Mouse (Mus musculus) brain, embryonic 14.5 days (tissue): ENCODE measurements around the gene Fbxo5. TPM values are rescaled to one million over a fixed set of nuclear protein-coding genes. Genes with fewer than 3 reads are reported as not detected.

Experiments used
- DNase-seq: peaks from one replicate; pipeline ENCODE4 v3.0.0-alpha.2; 2011; ENCODE audit warnings: low read depth
- CTCF ChIP-seq: fragments of 200-500 bp; IDR thresholded peaks from 2 replicates; pipeline ENCODE4 v1.5.1; 2012; ENCODE audit warnings: inconsistent platforms, mild to moderate bottlenecking, moderate library complexity, borderline replicate concordance; ENCODE audit not compliant: insufficient read depth, insufficient read length; ENCODE audit errors: extremely low read depth
- POLR2A ChIP-seq: fragments of 200-500 bp; IDR thresholded peaks from 2 replicates; pipeline ENCODE4 v1.6.1; 2012; ENCODE audit warnings: mild to moderate bottlenecking, inconsistent platforms, borderline replicate concordance; ENCODE audit not compliant: poor library complexity, insufficient read depth, insufficient read length, severe bottlenecking; ENCODE audit errors: extremely low read depth
- polyA plus RNA-seq: library from polyadenylated mRNA; depleted of rRNA; stranded (reverse); fragments of >200 nt; gene quantifications from 2 replicates; pipeline ENCODE4 v1.2.3, GENCODE M21; 2012; rRNA removed

Gene Fbxo5
- polyA plus RNA-seq: 14.9 and 19.4 TPM in 2 replicates

DNA sequence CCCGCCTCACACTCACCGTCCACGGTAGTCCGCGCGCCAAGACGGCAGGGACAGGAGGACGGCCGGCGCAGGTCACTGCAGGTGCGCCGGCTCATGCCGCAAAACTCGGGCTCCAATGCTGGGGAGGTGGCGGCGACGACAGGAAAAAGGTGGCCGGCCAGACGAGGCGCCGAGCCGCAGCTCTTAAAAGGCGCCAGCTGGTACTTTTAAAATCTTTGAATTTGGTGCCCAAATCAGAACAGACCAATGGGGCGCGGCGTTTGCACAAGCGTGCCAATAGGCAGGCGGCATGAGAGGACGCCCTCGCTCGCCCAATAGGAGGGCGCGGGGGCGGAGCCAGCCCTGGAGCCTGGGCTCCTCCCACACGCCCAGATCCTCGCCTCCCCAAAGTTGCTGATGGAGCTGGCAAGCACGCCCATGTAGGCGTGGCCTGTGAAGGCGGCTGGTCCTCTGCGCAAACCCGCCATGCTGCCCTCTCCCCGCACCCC, at the start of gene Fbxo5:
Gene Fbxo5, minus strand, starts transcription at position 358 of the 488 bp plus-strand sequence.
- peak; percentile 100 for DNase-seq
- TF ChIP-seq POLR2A (no peak), CTCF (no peak)

DNA sequence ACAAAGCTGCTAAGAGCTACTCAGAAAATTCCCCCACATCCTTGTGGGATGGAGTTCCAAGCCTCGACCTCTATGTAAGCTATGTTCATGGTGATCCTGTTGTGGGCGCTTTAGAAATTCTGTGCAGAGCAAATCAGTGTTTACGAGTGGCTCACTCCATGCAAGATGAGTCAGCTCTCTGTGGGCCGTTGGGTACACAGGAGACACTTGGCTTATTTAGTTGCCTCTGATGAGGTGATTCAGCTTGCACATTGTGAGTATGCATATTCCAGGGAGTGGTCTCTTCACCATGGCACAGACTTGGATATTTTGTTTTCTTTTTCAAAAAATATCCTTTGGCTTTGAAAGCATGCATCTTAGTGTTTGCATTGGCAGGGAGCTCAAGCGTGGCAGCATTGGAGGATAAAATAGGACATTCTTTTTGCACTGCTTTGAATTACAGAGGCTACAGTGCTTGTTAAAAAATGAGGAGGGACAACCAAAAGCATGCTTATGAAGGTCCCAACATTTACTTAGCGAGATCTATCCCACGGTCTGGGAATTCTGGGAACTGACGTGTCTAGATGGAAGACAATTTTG, 48.0 kb upstream of the Fbxo5 start:
- no peak for DNase-seq
- TF ChIP-seq CTCF (no peak), POLR2A (no peak)

DNA sequence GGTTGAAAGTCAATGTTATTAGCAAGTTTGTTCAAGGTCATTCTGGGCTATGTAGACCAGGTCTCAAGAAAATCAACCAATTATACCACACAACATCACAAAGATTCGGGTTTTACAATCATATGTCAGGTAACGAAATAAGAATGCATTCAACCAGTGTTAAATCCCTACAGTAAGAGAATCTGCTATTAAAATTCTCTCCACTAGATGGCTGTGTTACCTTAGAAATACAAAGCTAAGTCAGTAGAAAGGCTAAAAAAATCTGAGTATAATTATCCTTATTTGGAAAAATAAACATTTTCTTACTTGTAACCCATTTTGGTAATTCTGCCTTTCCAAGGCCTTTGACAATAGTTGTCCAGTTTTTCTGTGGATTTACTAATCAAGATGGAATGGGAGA, 41.5 kb upstream of the Fbxo5 start:
- peak; percentile 70 for DNase-seq
- TF ChIP-seq POLR2A (no peak), CTCF (no peak)

DNA sequence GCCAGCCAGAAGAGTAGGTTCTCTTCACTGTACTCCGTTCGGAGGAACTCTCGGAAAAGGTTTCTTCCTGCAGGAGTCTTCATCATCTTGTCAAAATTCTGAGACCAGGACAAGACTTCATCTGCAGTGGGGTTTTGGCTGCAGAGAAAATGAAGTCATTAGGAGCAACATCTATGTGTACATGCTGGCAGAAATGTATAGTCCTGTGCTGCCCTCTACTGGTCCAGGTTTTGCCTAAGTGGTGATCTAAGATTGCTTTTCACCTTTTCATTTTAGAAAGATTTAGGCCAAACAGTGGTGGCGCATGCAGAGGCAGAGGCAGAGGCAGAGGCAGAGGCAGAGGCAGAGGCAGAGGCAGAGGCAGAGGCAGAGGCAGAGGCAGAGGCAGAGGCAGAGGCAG, 36.0 kb upstream of the Fbxo5 start:
- peak; percentile 83 for DNase-seq
- TF ChIP-seq POLR2A (no peak), CTCF (peak; percentile 50; the same call in 1 of the 2 replicates)

- DNase-seq: no peak
- TF ChIP-seq CTCF (no peak), POLR2A (no peak)
Observed at GRCm38 (mm10) chr10:5826336-5827025, 21.1 kb upstream of the Fbxo5 start.

GRCm38 (mm10) chr10:5824779-5825178, 19.4 kb upstream of the Fbxo5 start:
- peak; percentile 76 for DNase-seq
- no peak for TF ChIP-seq POLR2A
- peak; percentile 30; the same call in 1 of the 2 replicates for TF ChIP-seq CTCF

DNA sequence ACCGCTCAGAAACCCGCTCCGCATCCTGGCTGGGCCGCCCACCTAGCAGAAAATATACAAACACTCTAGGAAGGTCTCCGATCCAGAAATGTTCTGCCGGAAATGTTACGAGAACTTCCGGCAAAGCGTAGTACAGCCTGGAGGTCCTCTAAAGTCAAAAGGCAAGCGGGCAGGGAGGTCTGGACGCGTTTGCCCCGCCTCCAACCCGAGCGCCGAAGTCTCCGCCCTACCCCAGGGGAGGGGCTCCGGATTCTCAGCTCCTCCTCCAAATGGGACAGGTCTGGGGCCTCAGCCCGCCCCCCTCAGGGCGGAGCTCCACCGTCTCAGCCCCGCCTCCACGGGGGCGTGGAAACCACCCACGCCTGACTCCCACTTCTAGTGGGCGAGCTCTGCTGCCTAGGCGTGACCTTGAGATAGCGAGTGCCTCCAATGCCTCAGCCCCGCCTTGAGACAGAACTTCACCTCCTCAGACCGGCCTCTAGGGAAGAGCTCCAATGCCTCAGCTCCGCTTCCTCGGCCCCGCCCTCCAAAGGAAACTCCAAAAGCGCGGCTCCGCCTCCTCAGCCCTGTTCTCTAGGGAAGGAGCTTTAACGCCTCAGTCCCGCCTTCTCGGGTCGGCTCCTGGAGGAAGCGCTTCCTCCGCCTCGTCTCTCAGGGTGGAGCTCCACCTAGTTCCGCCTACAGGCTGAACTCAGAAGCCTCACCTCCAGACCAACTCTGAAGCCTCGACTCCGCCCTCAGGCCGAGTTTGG, 18.5 kb upstream of the Fbxo5 start, which contains the start of gene Mtrf1l:
Gene Mtrf1l, minus strand, starts transcription at position 171 of the 752 bp plus-strand sequence.
- TF ChIP-seq CTCF: no peak
- TF ChIP-seq POLR2A: peak; percentile 30; the same call in 1 of the 2 replicates
- peak; percentile 98 for DNase-seq

DNA sequence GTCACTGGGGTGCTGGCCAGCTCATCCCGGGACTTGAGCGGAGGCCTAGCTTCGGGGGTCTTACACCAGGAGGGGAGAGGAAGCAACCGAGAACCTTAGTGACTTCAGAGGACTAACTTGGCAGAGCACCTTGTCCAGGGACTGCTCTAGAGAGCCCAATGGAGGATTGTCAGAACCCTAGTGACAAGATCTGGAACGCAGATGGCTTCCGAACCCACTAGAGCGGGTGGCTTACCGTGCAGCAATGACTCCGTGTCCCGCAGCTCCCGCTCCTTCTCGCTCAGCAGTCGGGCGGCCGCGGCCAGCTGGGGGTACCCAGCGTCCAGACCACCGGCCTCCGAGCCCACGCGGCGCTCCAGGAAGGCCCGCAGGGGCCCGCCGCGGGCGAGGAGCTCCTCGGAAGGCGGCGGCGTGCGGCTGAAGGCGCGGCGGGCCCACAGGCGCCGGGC, 17.9 kb upstream of the Fbxo5 start:
- no peak for DNase-seq
- TF ChIP-seq CTCF (no peak), POLR2A (no peak)

GRCm38 (mm10) chr10:5818772-5819171, 13.4 kb upstream of the Fbxo5 start:
- no peak for DNase-seq
- TF ChIP-seq CTCF: no peak
- no peak for TF ChIP-seq POLR2A

DNA sequence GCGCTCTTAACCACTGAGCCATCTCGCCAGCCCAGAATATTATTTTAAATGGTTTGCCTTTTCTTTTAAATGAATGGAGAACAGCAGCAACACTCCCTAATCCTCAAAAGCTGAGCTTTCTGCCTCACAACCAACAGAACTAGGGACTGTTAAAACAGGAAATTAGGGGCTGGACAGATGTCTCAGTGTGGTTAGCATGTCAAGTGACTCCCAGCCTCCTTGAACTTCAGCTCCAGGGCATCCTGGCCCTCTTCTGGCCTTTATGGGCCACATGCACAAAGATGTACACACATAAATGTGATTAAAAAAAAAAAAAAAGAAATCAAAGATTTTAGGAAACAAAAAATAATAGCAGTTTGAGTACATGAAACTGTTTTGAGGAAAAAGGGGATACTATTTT, 10.6 kb upstream of the Fbxo5 start:
- TF ChIP-seq CTCF (no peak), POLR2A (no peak)
- no peak for DNase-seq

- TF ChIP-seq CTCF (no peak), POLR2A (no peak)
- no peak for DNase-seq
Observed at GRCm38 (mm10) chr10:5813724-5814123, 8.3 kb upstream of the Fbxo5 start.

GRCm38 (mm10) chr10:5807683-5808082, 2.3 kb upstream of the Fbxo5 start:
- TF ChIP-seq CTCF: no peak
- TF ChIP-seq POLR2A: no peak
- no peak for DNase-seq

GRCm38 (mm10) chr10:5806996-5807395, 1.6 kb upstream of the Fbxo5 start:
- no peak for TF ChIP-seq POLR2A
- TF ChIP-seq CTCF: no peak
- DNase-seq: no peak

- TF ChIP-seq CTCF (no peak), POLR2A (no peak)
- no peak for DNase-seq
Observed at GRCm38 (mm10) chr10:5806416-5806815, 1.0 kb upstream of the Fbxo5 start.
